9 mouse cellular contexts compared by ENCODE assay signal in genomic region chr17:25285033-25285432, GRCm38 (mm10). TPM values are rescaled to one million over a fixed set of nuclear protein-coding genes. Genes with fewer than 3 reads are reported as not detected.
A peak's percentile ranks its signal among the peaks of the same experiment; 100 is the strongest.
DNase-seq lines count a peak whose midpoint lies in the region; ATAC-seq and TF ChIP-seq lines count a peak whose summit lies in the region.
"Had no signal": no experiment of that assay in that cellular context is flagged by ENCODE, and none has a peak within 500 bp of the region (broad histone marks: within the 10 kb centered on the region; RNA-seq: fewer than 3 reads in every experiment).

No protein-coding gene starts in this region.

- no peak overlapping the region for H3K27ac ChIP-seq in heart, embryonic 10.5 days
- H3K27ac ChIP-seq: lung, embryonic 15.5 days had no signal

- in situ Hi-C loops in Patski (cut with MboI; ENCODE audit: low pct_unique_long_range_greater_than_20kb): no loop called here

- no peaks in the 10 kb centered on the region for H3K4me1 ChIP-seq in heart, embryonic 10.5 days
- H3K4me1 ChIP-seq: lung, embryonic 15.5 days had no signal

- H3K4me3 ChIP-seq in heart, embryonic 10.5 days: no peak overlapping the region
- H3K4me3 ChIP-seq: lung, embryonic 15.5 days had no signal

- peak; percentile 67 for ATAC-seq in Patski
- ATAC-seq in megakaryocyte, adult 5-6 weeks (ENCODE audit: poor library complexity, severe bottlenecking): peak; percentile 86

- no peaks in the 10 kb centered on the region for H3K36me3 ChIP-seq in heart, embryonic 10.5 days
- H3K36me3 ChIP-seq: lung, embryonic 15.5 days had no signal

- CTCF ChIA-PET in Patski (lab: Charles Lee): interaction anchor here (0.8 to 3.0 kb wide), 5 partner anchors 10 to 136 kb away, joined by 3 to 9 read pairs (median 3); partner anchors contain the start of gene Ube2i

- TF ChIP-seq CTCF in Patski (IDR thresholded peaks at IDR 0.05): peak; percentile 92

- H3K27me3 ChIP-seq in heart, embryonic 10.5 days (ENCODE audit: insufficient read depth, poor library complexity, severe bottlenecking): no peaks in the 10 kb centered on the region
- peaks cover 10% of the 10 kb centered on the region for H3K27me3 ChIP-seq in Patski
- H3K27me3 ChIP-seq: lung, embryonic 15.5 days had no signal

- peak; percentile 67 to 82 for DNase-seq in heart, adult 18-20 months
- DNase-seq in heart, embryonic 10.5 days (ENCODE audit: low spot score): no peak
- no peak for DNase-seq in Patski (ENCODE audit: low read depth, low spot score)
- DNase-seq in cerebellum, adult 9-11 months: peak; percentile 82
- DNase-seq in heart, adult 9 months (ENCODE audit: low spot score in 2 of 2): peak; percentile 40 to 66
- peak; percentile 36 for DNase-seq in layer of hippocampus, adult 9-10 months (ENCODE audit: low spot score)
- peak; percentile 61 to 78 for DNase-seq in spleen, postnatal 10 days (ENCODE audit: low spot score in 2 of 2)

- no peaks in the 10 kb centered on the region for H3K9me3 ChIP-seq in heart, embryonic 10.5 days
- H3K9me3 ChIP-seq: lung, embryonic 15.5 days had no signal

- POLR2A ChIA-PET in Patski (lab: Charles Lee): interaction anchor here (1.0 kb wide), 1 partner anchor 12 kb away, joined by 3 read pairs; no protein-coding TSS in a partner anchor

- WGBS in heart, embryonic 10.5 days: 29% methylated on average over 3 of the region's 3 CpGs

RNA-seq across cellular contexts. Expression of gene Ube2i, which starts 10.6 kb away (rescaled TPM):
- total RNA-seq in heart, adult 18-20 months (2021): 100 to 1,000 TPM in 1 of 2 experiments, 10 to 100 TPM in 1; 90.7 to 105 TPM
- polyA plus RNA-seq in heart, embryonic 10.5 days (2016; fragmentation: Nextera tagmentation; extraction: Ambion mirVana): 528 and 716 TPM in 2 replicates
- 437 TPM for polyA plus RNA-seq in Patski (2021)
- 270 and 309 TPM in 2 replicates for total RNA-seq in megakaryocyte, adult 5-6 weeks (2015)
- 214 and 226 TPM in 2 replicates for total RNA-seq in megakaryocyte, adult 5-6 weeks (2017)

RNA-seq across cellular contexts. Expression of gene Prss34, which starts 13.2 kb away (rescaled TPM):
- under 1 TPM; 0.46 to 0.50 TPM for total RNA-seq in heart, adult 18-20 months (2021)
- not detected in 2 replicates for polyA plus RNA-seq in heart, embryonic 10.5 days (2016; fragmentation: Nextera tagmentation; extraction: Ambion mirVana)
- not detected for polyA plus RNA-seq in Patski (2021)
- total RNA-seq in megakaryocyte, adult 5-6 weeks (2015): 432 and 451 TPM in 2 replicates
- 249 and 277 TPM in 2 replicates for total RNA-seq in megakaryocyte, adult 5-6 weeks (2017)

RNA-seq across cellular contexts. Expression of gene Prss28, which starts 23.4 kb away (rescaled TPM):
- total RNA-seq in heart, adult 18-20 months (2021): not detected
- polyA plus RNA-seq in heart, embryonic 10.5 days (2016; fragmentation: Nextera tagmentation; extraction: Ambion mirVana): not detected in 2 replicates
- polyA plus RNA-seq in Patski (2021): not detected
- total RNA-seq in megakaryocyte, adult 5-6 weeks (2015): 0.18 and 1.8 TPM in 2 replicates
- 1.3 and 2.0 TPM in 2 replicates for total RNA-seq in megakaryocyte, adult 5-6 weeks (2017)
- polyA plus RNA-seq: lung, embryonic 15.5 days had no signal

RNA-seq across cellular contexts. Expression of gene Baiap3, which starts 28.9 kb away (rescaled TPM):
- total RNA-seq in heart, adult 18-20 months (2021): 1 to 10 TPM in 1 of 2 experiments, under 1 TPM in 1; 0.62 to 1.3 TPM
- polyA plus RNA-seq in heart, embryonic 10.5 days (2016; fragmentation: Nextera tagmentation; extraction: Ambion mirVana): 0.54 and 1.3 TPM in 2 replicates
- polyA plus RNA-seq in Patski (2021): 0.12 TPM
- 3.3 and 3.7 TPM in 2 replicates for total RNA-seq in megakaryocyte, adult 5-6 weeks (2015)
- 1.8 and 4.0 TPM in 2 replicates for total RNA-seq in megakaryocyte, adult 5-6 weeks (2017)

RNA-seq across cellular contexts. Expression of gene Prss29, which starts 33.4 kb away (rescaled TPM):
- not detected for total RNA-seq in heart, adult 18-20 months (2021)
- not detected in 2 replicates for polyA plus RNA-seq in heart, embryonic 10.5 days (2016; fragmentation: Nextera tagmentation; extraction: Ambion mirVana)
- polyA plus RNA-seq in Patski (2021): not detected
- not detected in 2 replicates for total RNA-seq in megakaryocyte, adult 5-6 weeks (2015)
- total RNA-seq in megakaryocyte, adult 5-6 weeks (2017): not detected in 2 replicates
- polyA plus RNA-seq: lung, embryonic 15.5 days had no signal

Comparison
In these comparisons a context has a peak if more than half of its experiments do, and no peak if none do; other contexts are left out.
1. DNase-seq: peak in heart, adult 18-20 months (2 of 2), cerebellum, adult 9-11 months (single experiment), heart, adult 9 months (2 of 2), layer of hippocampus, adult 9-10 months (single experiment) and spleen, postnatal 10 days (2 of 2); none in heart, embryonic 10.5 days (single experiment) and Patski (single experiment).
2. RNA of gene Prss34, which starts 13.2 kb away (total RNA-seq): 249 to 451 TPM in megakaryocyte, adult 5-6 weeks; 0.46 to 0.50 TPM in heart, adult 18-20 months; every median in the first group is over 100 times any median in the second.